Mouse (Mus musculus): ENCODE data around the gene Gpn2. TPM values are rescaled to one million over a fixed set of nuclear protein-coding genes. Genes with fewer than 3 reads are reported as not detected.

The Gpn2 gene
- polyA plus RNA-seq, 1 experiment, result 40.8 TPM

DNA sequence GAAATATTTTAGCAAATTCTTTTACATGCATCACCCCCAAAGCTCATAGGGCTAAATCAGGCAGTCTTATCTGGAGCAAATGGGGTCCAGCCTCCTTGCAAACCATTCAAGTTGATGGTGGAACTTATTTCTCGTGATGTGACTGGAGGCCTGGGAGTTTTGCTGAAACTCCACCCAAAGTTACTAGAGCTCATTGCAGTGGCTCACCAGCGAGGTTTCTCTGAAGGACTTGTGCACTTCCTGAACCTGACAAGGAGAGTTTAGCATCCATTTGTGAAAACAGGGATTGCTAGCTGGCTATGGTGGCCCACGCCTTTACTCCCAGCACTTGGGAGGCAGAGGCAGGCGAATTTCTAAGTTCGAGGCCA, 49.9 kb downstream of the Gpn2 start:
- WGBS, result 82% methylated on average over 5 of the region's 5 CpGs
- Histone ChIP-seq H3K4me1 (ENCODE audit: control insufficient read depth, insufficient read depth, low read length) (peaks cover 11% of the 10 kb centered on the region), H3K4me3 (replicated peaks; ENCODE audit: extremely low read depth, low read depth, low read length) (no peak overlapping the region)
- DNase-seq, result no peak
- TF ChIP-seq CTCF (IDR thresholded peaks at IDR 0.05; ENCODE audit: insufficient read depth, low read length) (no peak), POLR2A (IDR thresholded peaks at IDR 0.05; ENCODE audit: borderline replicate concordance, extremely low read depth, low read depth, low read length) (no peak)

Other genes starting within 250 kb of the Gpn2 start
- 49.1 and 50.3 TPM in 2 replicates for gene Wdtc1, start 230.9 kb upstream of the Gpn2 start, polyA plus RNA-seq (2012; rRNA removed)
- 39.9 and 40.4 TPM in 2 replicates for gene Slc9a1, start 214.7 kb upstream of the Gpn2 start, polyA plus RNA-seq (2012; rRNA removed)
- gene Tent5b, start 104.2 kb upstream of the Gpn2 start, polyA plus RNA-seq (2012; rRNA removed), result 21.3 and 23.1 TPM in 2 replicates
- 3.4 and 4.5 TPM in 2 replicates for gene Trnp1, start 85.8 kb upstream of the Gpn2 start, polyA plus RNA-seq (2012; rRNA removed)
- gene Kdf1, start 65.4 kb upstream of the Gpn2 start, polyA plus RNA-seq (2012; rRNA removed), result 19.0 and 22.2 TPM in 2 replicates
- gene Nudc, start 38.4 kb upstream of the Gpn2 start, polyA plus RNA-seq (2012; rRNA removed), result 52.4 and 60.4 TPM in 2 replicates
- 0.36 and 0.54 TPM in 2 replicates for gene Nr0b2, start 31.0 kb upstream of the Gpn2 start, polyA plus RNA-seq (2012; rRNA removed)
- gene Gpatch3, start 9.6 kb upstream of the Gpn2 start, polyA plus RNA-seq (2012; rRNA removed), result 5.0 and 5.2 TPM in 2 replicates
- 13.0 and 107 TPM in 2 replicates for gene Sfn, start 17.8 kb downstream of the Gpn2 start, polyA plus RNA-seq (2012; rRNA removed)
- 79.1 and 85.6 TPM in 2 replicates for gene Zdhhc18, start 65.8 kb downstream of the Gpn2 start, polyA plus RNA-seq (2012; rRNA removed)
- 13.6 and 15.9 TPM in 2 replicates for gene Pigv, start 88.3 kb downstream of the Gpn2 start, polyA plus RNA-seq (2012; rRNA removed)
- gene Arid1a, start 172.4 kb downstream of the Gpn2 start, polyA plus RNA-seq (2012; rRNA removed), result 68.3 and 77.3 TPM in 2 replicates

Measured in lung, adult 2 months (tissue).